Mouse (Mus musculus) embryo, embryonic 11.5 days (tissue): Measurements from ENCODE around the gene Tmem256.
"Not testable (repeated sequence)": the region's sequence is repeated elsewhere in the genome, so short reads cannot be mapped to it uniquely, and the experiment has no call there.

Source experiments
- DNase-seq: peaks from one replicate; pipeline ENCODE4 v3.0.0-alpha.2; 2012; ENCODE audit warnings: low read depth, low spot score

Gene Tmem256

DNA sequence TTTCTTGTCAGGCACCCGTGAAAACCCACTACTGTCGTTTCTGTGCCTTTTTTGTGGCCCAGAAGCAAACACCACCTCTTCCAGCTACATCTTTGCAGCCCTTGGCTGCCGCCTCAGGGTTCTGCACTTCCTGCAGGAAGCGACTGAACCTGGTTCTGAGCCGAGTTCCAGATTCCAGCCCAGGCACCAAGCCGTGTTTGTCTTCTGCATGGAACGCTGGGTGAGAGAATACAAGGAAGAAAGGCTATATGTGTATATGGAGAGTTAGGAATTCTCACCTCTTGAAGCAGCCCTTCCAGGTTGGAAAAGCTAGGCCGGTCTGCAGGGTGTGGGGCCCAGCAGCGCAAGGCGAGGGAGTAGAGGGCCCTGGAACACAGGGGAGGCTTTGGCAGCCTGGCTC lies 16.4 kb downstream of the Tmem256 start:
- DNase-seq = no peak

DNA sequence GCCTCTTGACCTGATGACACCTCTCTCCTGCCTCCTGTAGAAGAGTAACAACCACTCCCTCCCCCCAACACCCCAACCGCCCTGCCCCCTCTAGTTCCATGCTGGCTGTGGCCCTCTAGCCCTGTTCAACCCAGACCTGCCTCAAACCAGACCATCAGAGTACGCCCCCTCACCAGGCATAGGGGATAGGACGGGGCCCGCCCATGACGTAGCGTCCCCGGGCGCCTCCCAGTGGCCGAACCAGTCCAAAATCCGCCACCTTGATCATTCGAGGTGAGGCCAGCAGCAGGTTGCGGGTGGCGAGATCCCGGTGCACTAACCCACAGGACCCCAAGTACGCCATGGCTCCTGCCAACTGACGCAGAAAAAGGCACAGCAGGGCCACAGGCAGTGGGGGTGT lies 17.0 kb downstream of the Tmem256 start:
- no peak for DNase-seq

DNA sequence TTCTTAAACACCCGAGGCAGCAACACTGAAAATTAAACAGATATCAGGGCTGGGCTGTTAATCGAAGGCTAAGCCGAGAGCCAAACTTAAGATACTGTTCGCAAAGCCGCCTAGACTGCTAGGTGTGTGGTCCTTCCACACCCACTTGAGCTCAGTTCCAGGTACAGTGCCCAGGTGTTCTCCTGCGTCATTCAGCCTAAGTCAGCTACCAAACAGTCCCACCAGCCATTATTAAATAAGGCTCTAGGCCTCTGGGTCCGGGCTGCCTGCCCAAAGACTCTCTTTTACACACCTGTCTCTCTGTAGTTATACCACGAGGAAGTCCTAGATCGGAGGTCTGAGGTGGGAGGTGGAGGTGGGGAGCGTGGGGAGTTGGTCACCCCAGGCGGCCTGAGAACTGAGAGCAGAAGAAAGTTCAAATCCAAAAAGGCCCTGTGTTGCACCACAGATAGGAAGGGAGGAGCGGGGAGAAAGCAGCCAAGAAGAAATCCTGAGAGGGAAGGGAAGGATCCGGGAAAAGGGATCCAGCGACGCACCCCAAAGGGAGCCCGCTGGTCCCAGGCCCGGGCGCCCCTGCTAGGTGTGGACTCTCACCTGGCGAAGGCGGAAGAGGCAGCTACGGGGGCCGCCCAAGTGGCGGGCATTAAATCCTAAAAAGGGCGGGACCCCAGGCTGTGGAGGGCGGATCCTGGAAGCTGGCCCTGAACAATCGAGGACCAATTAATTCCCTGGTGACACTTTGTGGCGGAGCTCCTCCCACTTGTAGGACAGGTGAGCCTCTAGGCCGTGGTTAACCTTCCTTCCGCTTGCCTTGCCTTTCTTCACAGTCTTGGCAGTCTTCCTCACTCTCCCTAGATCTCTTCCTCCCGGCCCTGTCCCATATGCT lies 20.0 kb downstream of the Tmem256 start, which contains the start of gene Tnk1:
Tnk1 (minus strand) TSS at position 618 of the 886 bp plus-strand sequence.
- DNase-seq = no peak

DNA sequence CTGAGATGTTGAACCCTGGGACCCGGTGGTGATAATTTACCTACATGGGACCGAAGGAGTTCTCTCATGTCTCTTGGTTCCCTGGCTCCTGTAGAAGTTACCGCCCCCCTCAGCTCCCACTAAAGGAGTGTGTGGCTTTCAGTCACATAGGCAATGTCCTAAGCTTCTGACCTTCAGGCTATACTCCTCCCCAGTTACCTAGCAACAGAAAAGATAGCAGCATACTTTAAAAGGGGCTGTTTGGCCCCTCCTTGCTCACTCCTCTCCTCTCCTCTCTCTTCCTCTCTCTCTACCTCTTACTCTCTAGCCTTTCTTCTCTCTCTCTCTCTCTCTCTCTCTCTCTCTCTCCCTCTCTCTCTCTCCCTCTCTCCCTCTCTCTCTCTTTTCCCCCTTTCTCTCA lies 25.4 kb downstream of the Tmem256 start:
- not testable (repeated sequence) for DNase-seq

DNA sequence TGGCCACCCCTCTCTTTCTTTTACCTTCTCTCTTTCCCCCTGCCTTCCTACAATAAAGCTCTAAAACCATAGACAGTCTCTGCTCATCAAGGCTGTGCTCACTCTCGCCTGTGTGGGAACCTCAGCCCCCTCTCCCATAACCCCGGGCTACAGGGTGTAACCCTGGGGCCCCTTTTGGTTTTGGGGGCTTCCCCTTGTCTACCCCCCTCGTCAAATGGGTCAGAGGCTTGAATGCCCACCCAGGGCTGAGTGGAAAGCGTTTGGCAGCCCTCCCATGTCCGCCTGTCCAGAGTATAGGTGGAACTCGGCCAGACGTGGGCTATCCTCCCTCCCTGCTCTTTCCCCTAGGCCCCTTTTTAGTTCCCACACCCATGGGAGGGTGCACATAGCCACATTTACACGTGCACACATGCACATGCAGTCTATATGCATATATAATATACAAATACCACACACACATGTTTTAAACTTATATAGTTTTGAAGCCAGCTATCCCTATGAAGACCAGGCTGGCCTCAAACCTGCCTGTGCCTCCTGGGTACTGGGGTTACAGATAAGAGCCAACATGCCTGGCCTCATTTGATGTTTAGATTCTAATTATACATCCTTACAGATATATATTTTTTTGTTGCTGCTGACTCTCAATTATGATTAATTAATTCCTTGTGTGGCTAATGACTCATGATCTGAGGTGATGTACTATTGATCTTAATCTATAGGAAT lies 26.0 kb downstream of the Tmem256 start:
- no peak for DNase-seq

DNA sequence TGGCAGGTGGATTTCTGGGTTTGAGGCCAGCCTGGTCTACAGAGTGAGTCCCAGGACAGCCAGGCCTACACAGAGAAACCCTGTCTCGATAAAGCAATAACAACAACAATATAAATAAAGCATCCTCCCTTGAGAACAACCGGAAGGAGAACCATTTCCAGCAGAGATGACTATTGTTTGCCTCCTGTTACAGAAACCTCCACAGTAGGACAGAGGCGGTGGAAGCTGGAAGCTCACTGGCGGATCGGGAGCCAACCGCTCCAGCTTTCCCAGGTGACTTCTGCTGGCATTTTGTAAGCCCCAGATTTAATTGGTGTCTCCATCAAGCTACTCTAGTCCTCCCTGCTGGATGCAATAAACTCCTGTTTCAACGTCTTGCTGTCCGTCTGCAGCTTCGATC lies 27.2 kb downstream of the Tmem256 start:
- DNase-seq = no peak

DNA sequence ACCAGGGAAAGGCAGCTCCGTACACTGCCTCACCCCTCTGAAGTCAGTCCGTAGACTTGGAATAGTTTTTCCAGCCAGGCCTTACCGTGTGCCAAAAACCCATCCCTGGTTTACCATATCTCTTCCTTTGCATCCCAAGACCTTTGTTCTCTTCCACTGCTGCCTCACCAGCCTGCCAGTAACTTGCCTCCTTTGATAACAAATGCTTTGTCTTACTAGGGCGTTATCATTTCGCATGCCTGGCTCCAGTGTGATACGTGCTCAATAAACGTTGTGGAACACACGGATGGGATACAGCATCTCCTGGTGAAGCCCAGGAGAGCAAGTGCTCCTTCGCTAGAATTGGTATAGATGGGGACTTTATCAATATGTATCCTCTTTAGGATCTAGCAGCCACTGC lies 29.0 kb downstream of the Tmem256 start:
- no peak for DNase-seq

DNA sequence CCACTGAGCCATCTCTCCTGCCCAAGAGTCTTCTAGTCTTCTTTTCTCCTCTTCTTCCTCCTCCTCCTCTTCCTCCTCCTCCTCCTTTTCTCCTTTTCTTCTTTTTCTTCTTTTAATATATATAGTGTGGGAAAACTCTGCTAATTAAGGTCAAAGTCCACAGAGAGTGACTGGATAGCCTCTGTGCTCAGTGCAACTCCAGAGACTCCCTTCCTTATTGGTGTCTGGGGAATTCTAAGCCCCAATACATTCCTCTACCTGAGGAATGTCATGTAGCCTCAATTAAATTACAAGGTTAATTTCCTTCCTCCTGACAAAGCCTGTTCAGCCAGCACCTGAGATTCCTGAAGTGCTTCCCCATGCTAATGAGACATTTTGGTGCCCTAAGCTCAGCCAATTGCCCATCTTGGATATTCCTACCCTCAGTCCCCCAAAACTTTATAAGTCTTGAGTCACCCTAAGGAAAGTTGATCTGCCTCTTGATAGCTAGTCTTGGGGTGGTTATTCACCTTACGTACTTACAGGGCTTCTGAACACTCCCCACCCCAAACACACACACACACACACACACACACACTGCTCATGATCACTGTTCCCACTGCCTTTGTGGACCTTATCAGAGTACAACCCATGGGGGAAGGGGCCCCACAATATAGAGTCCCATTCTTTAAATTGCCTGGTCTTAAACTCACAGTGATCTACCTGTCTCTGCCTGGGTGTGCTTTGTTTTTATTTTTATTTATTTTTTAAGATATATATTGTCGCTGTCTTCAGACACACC lies 32.2 kb downstream of the Tmem256 start:
- no peak for DNase-seq

DNA sequence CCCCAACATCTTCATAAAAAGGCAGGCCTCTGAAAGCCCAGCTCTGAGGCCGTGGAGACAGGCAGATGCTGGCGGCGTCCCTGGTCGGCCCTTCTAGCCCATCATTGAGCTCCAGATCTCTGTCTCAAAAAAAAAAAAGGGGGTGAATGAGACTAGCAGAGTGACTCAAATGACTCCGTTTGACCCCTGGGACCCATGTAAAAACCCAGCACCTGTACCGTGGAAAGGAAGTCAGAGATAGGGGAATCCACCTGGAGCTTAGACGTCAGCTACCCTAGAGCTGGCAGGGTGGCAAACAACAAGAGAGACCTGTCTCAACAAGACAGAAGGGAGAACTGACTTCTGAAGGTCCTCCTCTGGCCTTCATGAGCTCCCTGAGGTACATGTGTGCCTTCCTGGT lies 33.5 kb downstream of the Tmem256 start:
- DNase-seq = no peak

DNA sequence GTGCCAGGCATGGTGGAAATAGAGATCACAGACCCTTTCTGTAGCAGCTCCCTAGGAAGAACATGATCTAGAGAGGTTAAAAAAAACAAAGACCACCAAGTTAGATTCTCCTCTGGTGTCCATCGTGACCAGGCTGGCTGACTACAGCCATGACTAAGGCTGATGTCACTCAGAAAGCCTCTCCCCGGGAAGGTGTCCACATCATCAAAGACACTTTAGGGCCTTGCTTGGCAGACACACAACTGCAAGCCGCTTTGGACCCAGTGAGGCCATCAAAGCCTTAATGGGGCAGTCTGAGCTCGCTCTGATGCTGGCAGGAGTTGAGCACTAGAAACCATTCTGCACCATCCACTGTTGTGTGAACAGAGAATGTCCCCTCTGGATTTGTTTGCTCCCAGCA lies 34.1 kb downstream of the Tmem256 start:
- DNase-seq = no peak

DNA sequence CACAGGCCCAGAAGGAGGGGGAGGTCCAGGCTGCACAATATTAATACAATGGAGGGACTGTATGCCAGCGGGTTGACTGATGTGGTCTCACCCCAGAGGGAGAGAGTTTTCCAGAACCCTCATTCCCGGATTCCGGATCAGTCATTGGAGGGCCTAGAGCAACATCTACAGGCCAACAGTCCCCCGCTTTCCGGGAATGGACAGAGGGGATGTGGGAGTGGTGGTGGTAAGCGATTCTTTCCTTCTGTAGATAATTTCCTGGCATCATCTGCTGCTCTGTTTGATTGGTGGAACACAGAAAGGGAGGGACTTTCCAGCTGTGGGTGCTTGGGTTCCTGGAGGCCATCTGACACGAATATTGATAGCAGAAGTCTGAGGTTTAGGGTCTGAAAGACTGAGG lies 37.9 kb downstream of the Tmem256 start:
- no peak for DNase-seq

DNA sequence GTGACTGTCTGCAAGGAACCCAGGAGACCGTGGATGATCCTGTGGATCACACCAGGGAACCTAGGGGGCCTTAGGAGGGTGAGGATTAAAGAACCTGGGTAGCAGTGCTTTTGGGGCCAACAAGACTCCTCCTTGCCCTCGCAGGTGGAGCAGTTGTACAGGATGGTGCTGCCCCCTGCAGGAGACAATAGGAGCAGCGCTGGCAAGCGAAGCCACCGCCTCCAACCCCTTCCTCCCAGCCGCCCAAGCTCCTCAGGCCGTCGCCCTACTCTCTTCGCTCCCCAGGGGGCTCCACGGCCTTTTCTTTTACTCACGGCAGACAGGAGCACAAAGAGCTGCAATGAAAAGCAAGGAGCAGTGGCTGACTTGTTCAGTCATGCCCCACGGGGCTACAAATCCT lies 38.6 kb downstream of the Tmem256 start:
- DNase-seq = peak; percentile 71

DNA sequence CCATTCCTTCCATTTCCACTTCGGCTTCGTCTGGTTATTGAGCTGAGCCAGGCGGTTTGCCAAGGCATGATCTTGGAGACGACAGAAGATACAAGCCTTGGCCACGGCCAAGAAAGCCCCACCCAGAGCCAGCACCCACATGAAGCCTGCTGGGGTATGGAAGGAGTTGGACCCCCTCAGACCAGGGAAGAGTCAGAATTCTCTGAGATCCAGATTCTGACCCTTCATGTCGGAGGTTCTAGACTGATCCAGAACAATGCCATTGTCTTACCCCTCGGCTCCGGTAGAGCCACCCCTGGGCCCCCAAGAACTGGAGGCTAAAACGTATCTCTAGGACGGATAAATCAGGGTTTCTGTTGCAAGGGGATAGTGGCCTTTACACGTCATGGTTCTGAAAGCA lies 39.6 kb downstream of the Tmem256 start, which contains the start of gene Tmem95:
Tmem95 (minus strand) TSS at position 141 of the 400 bp plus-strand sequence.
- no peak for DNase-seq

DNA sequence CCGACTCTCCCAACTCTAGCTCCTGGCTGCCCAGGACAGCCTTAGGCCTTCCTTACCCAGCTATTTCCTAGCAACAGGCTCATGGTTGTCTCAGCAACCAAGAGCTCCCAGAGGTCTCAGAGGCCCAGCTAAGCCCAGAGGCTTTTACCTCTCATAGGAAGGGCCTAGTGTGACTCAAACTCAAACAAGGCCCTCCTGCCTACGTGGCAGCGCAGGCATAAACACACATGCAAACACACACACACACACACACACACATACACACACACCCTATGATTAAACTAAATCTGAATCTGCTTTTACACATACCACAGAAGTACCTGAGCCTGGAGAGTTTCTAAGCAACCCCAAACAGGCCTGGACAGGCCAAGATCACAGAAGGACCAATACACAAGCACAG lies 40.1 kb downstream of the Tmem256 start:
- DNase-seq = no peak

DNA sequence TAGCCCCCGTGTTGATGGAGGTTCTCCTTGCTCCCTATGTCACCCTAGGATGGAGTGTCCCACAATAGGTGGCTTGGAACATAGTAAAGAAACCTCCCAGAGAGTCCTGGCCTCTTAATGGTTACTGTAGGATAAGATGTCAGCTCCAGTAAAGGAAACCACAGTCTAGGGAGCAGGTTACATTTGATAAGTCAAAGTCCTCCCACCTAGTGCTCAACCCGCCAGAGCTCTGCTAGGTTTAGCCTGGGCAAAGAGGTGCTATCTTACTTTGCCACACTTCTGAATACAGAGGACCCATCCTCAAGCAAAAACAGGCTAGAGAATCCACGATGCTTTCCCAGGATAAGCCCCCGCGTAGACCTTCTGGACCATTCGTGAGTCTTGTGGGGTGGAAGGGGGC lies 40.6 kb downstream of the Tmem256 start:
- DNase-seq = no peak

DNA sequence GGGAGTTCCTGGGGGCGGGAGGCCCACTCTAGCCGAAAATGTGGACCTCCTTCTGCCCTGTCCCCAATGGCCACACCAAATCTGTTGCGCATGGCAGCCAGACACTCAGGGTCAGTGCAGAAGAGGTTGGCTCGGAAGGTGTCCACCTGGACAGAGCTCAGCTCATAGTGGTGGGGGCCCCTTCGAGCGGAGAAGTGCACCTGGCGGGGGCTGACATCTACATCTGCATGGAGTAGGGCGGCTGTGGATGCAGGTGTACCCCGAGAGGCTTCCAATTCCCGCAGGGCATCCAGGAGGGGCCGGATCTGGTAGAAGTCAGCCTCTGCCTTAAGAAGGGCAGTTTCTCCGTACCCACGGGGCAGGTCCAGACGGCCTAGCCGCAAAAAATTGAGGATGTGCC lies 41.4 kb downstream of the Tmem256 start:
- DNase-seq = no peak

DNA sequence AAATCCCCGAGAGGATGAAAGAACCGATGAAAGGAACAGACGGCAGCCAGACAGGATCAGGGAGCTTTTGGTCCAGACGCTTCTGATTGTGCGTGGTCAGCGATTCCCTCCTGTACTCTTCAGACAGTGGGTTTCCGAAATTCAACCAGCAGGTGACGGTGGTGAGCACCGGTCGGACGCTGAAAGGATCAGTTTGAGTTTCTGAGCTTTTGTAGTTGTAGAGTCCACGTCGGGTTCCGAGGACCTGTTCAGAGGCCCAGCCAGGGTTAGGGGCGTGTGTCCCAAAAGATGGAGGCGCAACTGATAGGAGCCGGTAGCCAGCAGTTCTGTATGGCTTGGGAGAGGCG lies 42.2 kb downstream of the Tmem256 start:
- peak; percentile 54 for DNase-seq

DNA sequence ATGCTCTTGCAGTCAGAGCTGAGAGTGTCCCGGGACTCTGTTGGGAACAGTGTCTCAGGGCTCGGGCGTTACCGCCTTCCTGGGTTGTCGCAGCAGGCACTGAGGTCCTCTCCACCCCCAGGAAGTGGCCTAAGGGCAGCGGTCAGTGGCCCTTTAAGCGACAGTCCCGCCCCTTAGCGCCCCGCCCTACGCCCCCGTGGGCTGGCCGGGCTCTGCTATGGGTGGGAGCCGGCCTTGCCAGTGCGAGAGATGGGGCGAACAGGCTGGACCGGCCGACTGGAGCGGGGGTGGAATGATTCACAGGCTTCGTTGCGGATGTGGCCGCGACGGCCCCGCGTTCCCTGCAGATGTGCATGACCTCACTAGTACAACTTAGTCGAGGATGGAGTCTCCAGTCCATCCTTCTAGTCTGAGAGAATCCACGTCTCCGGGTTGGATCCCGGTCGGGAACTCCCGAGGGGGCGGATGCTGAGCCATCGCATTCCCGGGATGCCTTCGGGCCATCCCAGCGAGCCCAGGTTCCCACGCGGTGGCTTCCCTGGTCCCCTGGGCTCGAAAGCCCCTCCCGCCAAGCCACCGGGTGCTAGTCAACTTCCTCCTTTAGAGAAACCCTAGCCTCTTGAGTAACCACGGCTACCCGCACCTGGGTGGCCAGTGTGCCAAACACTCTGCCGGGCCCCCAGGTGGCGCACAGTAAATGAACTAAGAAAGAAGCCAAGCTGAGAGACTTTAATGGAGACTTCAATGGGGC lies 42.7 kb downstream of the Tmem256 start, which contains the start of gene Kctd11:
Kctd11 (minus strand) TSS at position 554 of the 751 bp plus-strand sequence.
- peak; percentile 65 for DNase-seq

DNA sequence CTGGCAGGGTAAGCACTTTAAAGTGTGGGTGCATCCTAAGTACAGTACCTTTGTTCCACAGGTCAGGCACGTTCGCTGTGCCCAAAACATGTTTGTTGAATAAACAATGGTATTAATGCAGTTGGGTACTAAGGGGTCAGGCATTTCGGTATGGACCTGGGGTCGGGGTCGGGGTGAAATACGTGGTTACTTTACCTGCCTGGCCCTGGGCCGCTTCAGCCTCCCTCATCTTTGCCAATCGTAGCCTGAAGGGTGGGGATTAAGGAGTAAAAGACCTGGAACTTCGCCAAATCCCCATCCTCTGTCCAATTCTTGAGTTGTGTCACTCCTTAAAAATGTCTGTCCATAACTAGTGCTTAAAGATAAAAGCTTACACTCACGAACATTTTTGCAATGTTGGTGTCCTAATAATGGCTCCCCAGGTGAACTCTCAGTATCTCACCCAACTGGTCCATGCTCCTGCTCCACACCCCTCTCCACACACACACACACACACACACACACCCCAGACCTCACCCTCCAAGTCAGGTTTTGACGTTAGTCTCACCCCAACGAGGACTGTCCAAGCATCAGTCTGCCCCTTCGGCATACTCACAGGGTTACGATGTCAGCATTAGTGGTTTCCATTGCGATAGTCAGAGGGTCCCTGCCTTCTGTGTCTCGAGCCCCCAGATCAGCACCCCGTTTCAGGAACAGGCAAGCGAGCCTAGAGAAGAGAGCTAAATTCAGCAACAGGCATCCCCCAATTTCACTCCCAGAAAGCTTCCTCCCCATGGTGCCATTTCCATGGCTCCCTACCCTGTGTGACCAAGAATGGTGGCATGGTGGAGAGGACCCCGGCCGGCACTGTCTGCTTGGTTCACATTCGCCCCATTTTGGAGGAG lies 43.7 kb downstream of the Tmem256 start:
- DNase-seq = no peak

DNA sequence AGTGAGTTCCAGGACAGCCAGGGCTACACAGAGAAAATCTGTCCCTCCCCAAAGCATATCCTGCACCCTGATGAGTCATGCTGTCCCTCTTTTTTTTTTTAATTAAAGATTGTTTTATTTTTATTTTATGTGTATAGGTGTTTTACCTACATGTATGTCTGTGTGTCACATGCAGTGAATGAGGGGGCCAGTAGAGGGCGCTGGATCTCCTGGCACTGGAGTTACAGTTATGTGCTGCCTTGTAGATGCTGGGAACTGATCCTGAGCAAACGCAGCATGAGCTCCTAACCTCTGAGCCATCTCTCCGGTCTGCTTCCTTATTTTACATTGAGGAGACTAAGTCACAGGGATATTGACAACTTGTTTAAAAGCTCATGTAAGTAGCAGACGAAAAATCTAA lies 44.8 kb downstream of the Tmem256 start:
- no peak for DNase-seq
